Mouse (Mus musculus): ENCODE data around the gene Mrps22. TPM values are rescaled to one million over a fixed set of nuclear protein-coding genes. Genes with fewer than 3 reads are reported as not detected.

The Mrps22 gene
- total RNA-seq (2023): 10 to 100 TPM; 18.2 to 21.6 TPM

DNA sequence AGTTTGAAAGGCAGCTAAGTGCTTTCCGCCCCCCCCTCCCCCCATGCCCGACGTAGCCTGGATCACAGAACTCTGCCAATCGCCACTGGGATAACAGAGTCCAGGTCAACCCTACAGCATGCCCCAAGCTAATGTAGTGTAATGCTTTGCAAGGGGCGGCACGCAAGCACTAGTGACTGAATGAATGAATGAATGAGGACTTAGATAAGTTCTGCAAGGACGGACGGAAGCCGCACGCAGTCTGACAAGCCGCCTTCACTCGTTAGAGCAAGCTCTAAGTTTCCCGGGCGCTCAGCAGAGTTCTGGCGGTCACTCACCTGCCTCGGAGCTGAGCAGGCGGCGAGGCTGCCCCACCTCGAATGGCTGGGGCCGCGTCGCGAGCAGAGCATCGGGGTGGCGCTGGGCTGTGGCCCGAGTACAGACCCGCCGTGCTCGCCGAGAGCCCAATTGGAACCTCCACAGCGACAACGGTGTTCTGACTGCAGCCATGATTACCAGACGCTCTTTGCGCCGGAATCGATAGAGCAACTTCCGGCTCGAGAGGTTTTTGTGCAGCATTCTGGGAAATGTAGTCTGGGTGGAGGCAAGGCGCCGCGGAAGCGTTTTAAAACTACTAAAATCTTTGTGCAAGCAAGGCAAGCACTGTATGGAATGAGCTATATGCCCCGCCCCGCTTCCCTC is at the start of gene Mrps22:
Mrps22 (minus strand) TSS at position 505 of the 681 bp plus-strand sequence.

DNA sequence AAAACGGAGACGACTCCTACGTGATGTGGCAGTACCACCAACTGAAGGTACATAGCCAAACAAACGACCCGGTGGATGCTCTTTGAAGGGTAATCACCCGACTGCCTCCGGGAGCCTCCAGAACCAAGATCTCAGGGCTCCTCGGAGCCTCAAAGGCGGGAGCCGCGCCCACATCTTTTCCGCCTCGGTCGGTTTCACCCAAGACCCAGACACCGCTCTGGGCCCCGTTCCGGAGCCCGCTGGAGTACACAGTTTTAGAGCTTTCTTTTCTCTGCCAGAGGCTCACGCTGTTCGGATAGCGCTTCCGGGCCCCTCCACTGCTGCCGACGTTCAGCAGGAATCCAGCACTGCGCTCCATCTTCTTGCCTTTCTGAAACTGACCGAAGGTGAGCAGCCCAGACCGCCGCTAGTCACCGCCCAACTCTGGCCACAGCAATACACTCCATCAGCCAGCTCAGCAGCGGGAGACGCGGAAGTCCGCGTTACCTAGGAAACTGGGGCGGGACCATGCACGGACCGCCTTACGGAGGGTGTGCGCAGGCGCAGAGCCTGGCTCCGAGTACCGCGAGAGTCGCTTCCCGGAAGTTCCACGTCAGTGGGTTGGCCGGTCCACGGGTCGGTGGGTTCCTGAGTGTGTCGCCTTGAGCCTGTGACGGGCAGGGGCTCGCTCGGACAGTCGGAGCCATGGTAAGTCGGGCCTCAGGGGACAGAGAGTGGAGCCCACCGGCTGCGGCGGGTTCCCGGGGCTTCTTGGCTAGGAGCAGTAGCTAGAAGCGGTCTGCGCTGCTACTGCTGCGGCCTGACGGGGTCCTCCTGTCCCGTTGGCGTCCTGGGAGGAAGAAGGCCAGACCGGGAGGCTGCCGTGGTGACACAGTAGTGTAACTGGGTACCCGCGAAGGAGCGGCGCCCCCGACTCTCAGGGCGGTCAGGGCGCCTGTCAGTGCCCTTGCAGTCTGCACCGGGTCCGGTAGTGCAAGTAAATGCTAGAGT is 38.0 kb downstream of the Mrps22 start, which contains the start of gene Copb2:
Copb2 (plus strand) TSS at position 585 of the 990 bp plus-strand sequence.

Other genes with a start within 250 kb of the Mrps22 start
- gene Rbp1, start 178.7 kb downstream of the Mrps22 start, total RNA-seq (2023): under 1 TPM; 0.47 to 0.52 TPM
- gene Rbp2, start 115.5 kb downstream of the Mrps22 start, total RNA-seq (2023): not detected
- 10 to 100 TPM; 83.4 to 91.3 TPM for gene Copb2, start 37.9 kb downstream of the Mrps22 start, total RNA-seq (2023)
- gene Prr23a1, start 240.8 kb upstream of the Mrps22 start, total RNA-seq (2023): not detected